Mouse (Mus musculus) spleen, adult 2 months (tissue): Measurements from ENCODE around the gene Pmvk. TPM values are rescaled to one million over a fixed set of nuclear protein-coding genes. Genes with fewer than 3 reads are reported as not detected.

Experiments
- DNase-seq, 2 experiments: peaks; one replicate each; pipeline versions ENCODE4 v3.0.0 to v3.0.0-alpha.2; 2012 to 2021; ENCODE audit warnings: low spot score in 2 of 2, low read depth in 1 of 2
- H3K27ac ChIP-seq: fragments of 200-500 bp; 2 replicates; pipeline ENCODE4 v1.5.1; 2012; ENCODE audit warnings: low read length, inconsistent platforms; ENCODE audit not compliant: insufficient read depth
- H3K27me3 ChIP-seq: fragments of 200-500 bp; 2 replicates; pipeline ENCODE4 v1.6.1; 2012; ENCODE audit warnings: mild to moderate bottlenecking, moderate library complexity, low read length, inconsistent platforms; ENCODE audit not compliant: control insufficient read depth, insufficient read depth
- H3K36me3 ChIP-seq: fragments of 200-500 bp; 2 replicates; pipeline ENCODE4 v1.6.1; 2012; ENCODE audit warnings: mild to moderate bottlenecking, low read length, inconsistent platforms; ENCODE audit not compliant: control insufficient read depth, insufficient read depth
- H3K4me1 ChIP-seq: fragments of 200-500 bp; 2 replicates; pipeline ENCODE4 v1.6.1; 2011; ENCODE audit warnings: inconsistent platforms; ENCODE audit not compliant: control insufficient read depth, insufficient read depth, insufficient read length
- H3K4me3 ChIP-seq: fragments of 200-500 bp; 2 replicates; pipeline ENCODE4 v1.5.1; 2011; ENCODE audit warnings: mild to moderate bottlenecking, inconsistent platforms; ENCODE audit not compliant: insufficient read depth, insufficient read length; ENCODE audit errors: extremely low read depth
- CTCF ChIP-seq: fragments of 200-500 bp; IDR thresholded peaks from 2 replicates; pipeline ENCODE4 v1.5.1; 2011; ENCODE audit warnings: mild to moderate bottlenecking, inconsistent platforms; ENCODE audit not compliant: insufficient read depth, insufficient read length, insufficient replicate concordance; ENCODE audit errors: extremely low read depth
- POLR2A ChIP-seq: fragments of 200-500 bp; IDR thresholded peaks from 2 replicates; pipeline ENCODE4 v1.6.1; 2011; ENCODE audit warnings: low read depth, low read length, inconsistent platforms
- WGBS: fragments of 180-500 bp; shearing (Covaris S2); methylation state at CpG from one replicate; pipeline ENCODE4 v1.1.7; 2018; 5-methylcytosine and 5-hydroxymethylcytosine counted together
- polyA plus RNA-seq: library from polyadenylated mRNA; depleted of rRNA; stranded (reverse); fragments of >200 nt; gene quantifications from 2 replicates; pipeline ENCODE4 v1.2.3, GENCODE M21; 2012

Gene Pmvk
- polyA plus RNA-seq, 1 experiment = 12.2 TPM

DNA sequence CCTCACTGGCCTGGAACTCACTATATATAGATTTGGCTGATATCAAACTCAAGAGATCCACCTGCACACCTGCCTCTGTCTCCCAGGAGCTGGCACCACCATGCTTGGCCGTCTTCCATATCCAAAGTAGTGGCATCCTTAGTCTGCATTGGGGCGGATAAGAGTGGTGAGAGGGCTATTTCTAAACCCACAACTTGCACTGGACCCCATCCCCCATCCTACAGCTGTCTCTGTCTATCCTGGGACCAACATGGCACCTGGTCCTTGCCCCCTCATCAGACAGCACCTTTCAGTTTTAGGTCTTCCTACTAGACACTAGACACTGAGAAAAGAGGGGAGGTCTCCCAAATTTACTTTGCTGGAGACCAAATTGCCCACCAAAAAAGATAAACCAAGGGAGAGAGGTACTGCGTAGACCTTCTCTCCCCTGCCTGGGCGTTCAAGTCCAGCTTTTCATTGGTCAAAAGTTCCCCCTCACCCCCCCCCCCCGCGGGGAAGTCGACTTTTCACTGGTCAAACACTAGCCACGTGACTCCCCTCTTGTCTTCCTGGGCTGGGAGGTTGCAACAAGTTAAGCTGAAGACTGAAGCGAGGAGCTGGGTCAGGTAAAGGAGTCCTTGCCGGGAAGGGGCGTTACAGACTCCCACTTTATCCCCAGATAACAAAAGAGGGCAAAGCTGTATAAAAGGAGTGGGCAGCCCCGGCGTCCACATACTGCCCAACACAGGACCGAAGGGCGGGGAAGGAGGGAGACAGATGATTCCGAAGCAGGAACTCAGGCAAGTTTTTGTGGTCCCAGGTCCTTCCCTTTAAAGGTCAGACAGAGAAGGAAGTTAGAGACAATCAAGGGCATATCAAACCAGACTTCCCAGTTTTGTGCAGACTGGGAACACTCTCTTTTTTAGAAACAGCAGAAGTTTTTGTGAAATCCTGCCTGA, 17.9 kb upstream of the Pmvk start, which contains the start of gene Pbxip1:
TSS of gene Pbxip1 (plus strand) at position 531 of the 938 bp plus-strand sequence.
- peak; percentile 68 to 70 for DNase-seq
- peak within 1 kb of the TSS; percentile 87 for H3K27ac ChIP-seq

DNA sequence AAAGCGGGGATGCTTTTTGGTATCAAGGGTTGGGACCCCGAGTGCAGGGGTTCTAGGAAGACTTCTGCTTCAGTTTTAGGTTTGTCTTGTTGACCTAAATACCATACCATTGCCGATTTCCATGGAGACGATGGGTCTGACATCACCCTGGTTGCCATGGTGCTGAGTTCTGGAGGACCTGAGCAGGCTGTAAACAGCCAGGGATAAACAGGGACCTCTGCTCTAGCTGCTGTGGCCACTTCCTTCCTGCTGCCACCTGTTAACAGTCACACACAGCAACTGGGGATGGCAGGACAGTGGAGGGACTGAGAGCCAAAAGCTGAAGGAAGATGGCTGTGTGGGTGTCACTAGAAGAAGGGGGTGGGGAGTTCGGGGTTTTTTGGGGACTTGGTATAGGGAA, 17.1 kb upstream of the Pmvk start:
- H3K27ac ChIP-seq = peak overlapping the region; percentile 87
- H3K36me3 ChIP-seq = peaks cover 16% of the 10 kb centered on the region
- peak; percentile 42 to 59 for DNase-seq
- WGBS = 6% methylated on average over 5 of the region's 5 CpGs
- H3K4me1 ChIP-seq = peaks cover 7% of the 10 kb centered on the region; the same call in 1 of the 2 replicates
- H3K27me3 ChIP-seq = no peaks in the 10 kb centered on the region
- TF ChIP-seq POLR2A (no peak), CTCF (no peak)
- H3K4me3 ChIP-seq = peak overlapping the region; percentile 86

More for the DNA sequence above, 17.9 kb upstream of the Pmvk start, which contains the start of gene Pbxip1:
- Histone ChIP-seq H3K36me3 (peaks cover 13% of the 10 kb centered on the region), H3K27me3 (no peaks in the 10 kb centered on the region), H3K4me1 (peaks cover 7% of the 10 kb centered on the region; the same call in 1 of the 2 replicates), H3K4me3 (peak within 1 kb of the TSS; percentile 86)
- TF ChIP-seq POLR2A (peak; percentile 44; the same call in 1 of the 2 replicates), CTCF (no peak)
- 7% methylated on average over 16 of the region's 16 CpGs for WGBS

DNA sequence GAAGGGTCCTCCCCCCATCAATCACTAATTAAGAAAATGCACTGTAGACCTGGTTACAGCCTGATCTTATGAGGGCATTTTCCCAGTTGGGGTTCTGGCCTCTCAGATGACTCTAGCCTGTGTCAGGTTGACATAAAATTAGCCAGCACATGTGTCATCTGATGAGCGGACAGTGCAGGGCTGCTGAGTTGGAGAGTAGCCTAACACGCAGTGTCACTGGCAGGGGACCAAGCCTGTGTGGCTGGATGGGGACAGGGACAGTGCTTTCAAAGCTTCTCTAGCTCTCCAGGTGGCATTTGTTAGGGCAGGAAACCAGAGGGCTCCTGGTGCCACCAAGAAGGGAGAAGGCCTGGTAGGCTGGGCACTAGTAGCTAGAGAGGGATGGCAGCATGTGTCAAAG, 13.7 kb upstream of the Pmvk start:
- Histone ChIP-seq H3K27ac (no peak overlapping the region), H3K36me3 (peaks cover 28% of the 10 kb centered on the region), H3K4me1 (peaks cover 7% of the 10 kb centered on the region; the same call in 1 of the 2 replicates), H3K4me3 (no peak overlapping the region), H3K27me3 (no peaks in the 10 kb centered on the region)
- no peak for TF ChIP-seq POLR2A
- no peak for TF ChIP-seq CTCF
- DNase-seq = no peak
- 99% methylated on average over 2 of the region's 2 CpGs for WGBS

DNA sequence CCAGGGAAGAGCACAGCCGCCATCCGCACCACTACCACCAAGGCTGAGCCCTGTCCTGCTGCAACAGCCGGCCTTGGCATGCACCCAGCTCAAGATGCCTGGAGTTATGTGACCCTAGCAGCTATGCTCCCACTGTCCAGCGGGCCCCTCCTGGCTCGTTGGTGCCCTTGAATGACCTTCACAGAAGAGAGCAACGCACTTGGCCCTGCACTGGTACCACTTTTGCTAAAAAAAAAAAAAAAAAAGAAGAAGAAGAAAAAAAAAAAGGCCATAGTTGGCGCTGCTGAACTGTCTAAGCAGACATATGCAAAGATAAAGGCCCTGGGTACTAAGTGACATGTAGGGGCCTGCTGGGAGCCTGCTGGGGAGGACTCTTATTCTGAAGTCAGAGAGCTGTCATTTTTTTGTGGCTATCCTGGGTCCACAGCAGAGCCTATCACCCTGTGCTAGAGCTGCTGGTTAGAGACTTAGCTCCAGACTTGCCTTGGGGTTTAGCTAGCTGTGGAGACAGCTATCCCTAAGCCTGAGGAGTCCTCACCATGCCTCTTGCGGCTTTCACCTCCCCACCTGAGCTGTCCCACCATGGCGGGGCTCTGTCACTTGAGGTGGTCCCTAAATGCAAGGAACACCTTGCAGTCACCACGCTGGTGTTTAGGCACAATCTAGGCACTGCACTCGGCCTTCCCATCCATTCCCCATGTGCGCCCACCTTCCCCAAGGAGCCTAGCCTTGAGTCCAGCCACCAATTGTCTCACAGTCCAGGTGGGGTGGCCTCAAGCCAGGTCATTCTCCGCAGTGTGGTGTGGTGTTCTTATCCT, 5.4 kb upstream of the Pmvk start:
- TF ChIP-seq POLR2A = no peak
- no peak overlapping the region for H3K4me3 ChIP-seq
- 0 out of 2 replicates have a peak overlapping the region, but pooled peaks have one; percentile 3 for H3K27ac ChIP-seq
- peaks cover 34% of the 10 kb centered on the region for H3K36me3 ChIP-seq
- H3K4me1 ChIP-seq = no peaks in the 10 kb centered on the region
- no peak for DNase-seq
- 46% methylated on average over 13 of the region's 13 CpGs for WGBS
- H3K27me3 ChIP-seq = no peaks in the 10 kb centered on the region

DNA sequence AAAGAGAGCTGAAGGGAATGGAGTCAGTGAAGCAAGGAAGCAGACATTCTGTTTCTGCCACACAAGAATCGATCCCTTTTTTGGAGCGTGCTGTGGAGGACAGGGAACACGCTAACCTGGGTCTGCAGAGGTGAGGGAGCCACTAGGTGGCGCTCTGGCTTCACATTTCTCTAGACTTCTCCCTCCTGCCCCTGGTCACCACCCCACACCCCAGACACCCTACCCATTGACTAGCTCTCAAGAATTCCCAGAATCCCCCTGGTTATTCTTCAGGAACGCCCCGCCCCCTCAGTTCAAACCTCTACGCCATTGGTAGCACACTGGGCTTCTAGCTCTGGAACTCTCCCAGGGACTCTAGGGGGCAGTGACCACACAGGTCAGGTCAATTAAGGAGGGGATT, 4.8 kb upstream of the Pmvk start:
- WGBS = 20% methylated on average over 7 of the region's 7 CpGs
- no peak overlapping the region for H3K27ac ChIP-seq
- H3K36me3 ChIP-seq = peaks cover 31% of the 10 kb centered on the region
- no peaks in the 10 kb centered on the region for H3K4me1 ChIP-seq
- TF ChIP-seq POLR2A (no peak), CTCF (peak; percentile 82; the same call in 1 of the 2 replicates)
- DNase-seq = peak in 1 of 2 experiments; percentile 61
- H3K4me3 ChIP-seq = no peak overlapping the region
- no peaks in the 10 kb centered on the region for H3K27me3 ChIP-seq

DNA sequence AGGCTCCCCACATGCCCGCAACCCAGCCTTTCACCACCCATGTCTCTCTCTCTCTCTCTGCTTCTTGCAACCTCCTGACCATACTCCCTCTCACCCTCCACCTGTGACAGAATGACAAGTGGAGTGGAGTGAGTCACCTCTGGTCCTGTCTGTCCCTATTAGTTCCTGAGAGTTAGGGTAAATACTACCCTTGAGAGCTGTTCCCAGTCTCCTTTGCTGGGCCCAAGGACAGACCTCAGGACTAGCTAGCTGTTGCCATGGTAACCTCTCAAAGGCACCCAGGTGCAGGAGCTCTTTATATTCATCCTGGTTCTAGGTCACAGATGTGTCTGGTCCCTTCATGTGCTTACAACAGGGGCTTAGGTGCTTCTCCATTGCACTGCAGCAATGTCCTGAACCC, 2.4 kb upstream of the Pmvk start:
- Histone ChIP-seq H3K4me1 (no peaks in the 10 kb centered on the region), H3K4me3 (no peak overlapping the region), H3K27ac (no peak overlapping the region), H3K36me3 (peaks cover 12% of the 10 kb centered on the region), H3K27me3 (no peaks in the 10 kb centered on the region)
- no peak for TF ChIP-seq POLR2A
- no peak for TF ChIP-seq CTCF
- no peak for DNase-seq
- WGBS = 95% methylated on average over 1 of the region's 1 CpGs
